Mouse (Mus musculus) kidney, adult 8-10 months (tissue): ENCODE results near the gene Myo1g.
"Not testable (repeated sequence)": the region's sequence is repeated elsewhere in the genome, so short reads cannot be mapped to it uniquely, and the experiment has no call there.

Experiments
- DNase-seq, 2 experiments: peaks; one replicate each; pipeline ENCODE4 v3.0.0; 2022

Gene Myo1g

DNA sequence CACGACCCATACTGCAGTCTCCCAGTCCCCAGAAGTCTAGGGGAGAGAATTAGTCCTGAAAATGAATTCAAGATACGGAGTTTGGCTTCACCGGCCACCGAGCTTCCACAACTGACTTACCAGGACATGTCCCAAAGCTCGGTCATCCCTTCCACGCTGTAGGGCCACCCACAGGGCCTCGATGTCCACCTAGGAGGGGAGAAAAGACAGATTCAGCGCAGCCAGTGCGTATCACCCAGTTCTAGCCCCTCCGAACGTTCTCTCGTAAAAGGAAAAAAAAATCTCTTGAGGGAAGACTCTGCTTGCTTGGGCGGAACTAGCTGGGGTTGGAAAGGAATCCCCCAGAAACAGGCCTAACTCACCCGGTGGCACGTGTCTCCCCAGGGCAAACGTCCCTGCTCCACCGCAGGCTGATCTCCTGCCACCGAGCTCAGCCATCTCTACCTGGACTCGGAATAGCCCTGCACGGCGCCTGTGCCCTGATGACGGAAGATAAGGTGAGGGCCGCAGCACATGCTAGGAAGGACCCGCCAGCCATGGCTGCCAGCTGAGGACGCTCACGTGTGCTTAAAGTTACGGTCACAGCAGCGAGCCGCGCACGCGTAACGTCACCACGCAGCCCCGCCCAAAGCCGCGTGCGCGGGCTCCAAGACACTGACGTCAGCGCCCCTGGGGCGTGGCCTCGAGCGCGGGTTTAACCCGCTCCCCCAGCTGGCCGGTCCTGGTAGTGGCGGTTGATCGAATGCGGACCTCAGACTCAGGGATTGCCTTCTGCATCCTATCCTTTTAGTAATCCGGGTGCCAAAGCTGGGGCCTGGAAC, 7.6 kb upstream of the Myo1g start:
- peak; percentile 96 to 99 for DNase-seq

DNA sequence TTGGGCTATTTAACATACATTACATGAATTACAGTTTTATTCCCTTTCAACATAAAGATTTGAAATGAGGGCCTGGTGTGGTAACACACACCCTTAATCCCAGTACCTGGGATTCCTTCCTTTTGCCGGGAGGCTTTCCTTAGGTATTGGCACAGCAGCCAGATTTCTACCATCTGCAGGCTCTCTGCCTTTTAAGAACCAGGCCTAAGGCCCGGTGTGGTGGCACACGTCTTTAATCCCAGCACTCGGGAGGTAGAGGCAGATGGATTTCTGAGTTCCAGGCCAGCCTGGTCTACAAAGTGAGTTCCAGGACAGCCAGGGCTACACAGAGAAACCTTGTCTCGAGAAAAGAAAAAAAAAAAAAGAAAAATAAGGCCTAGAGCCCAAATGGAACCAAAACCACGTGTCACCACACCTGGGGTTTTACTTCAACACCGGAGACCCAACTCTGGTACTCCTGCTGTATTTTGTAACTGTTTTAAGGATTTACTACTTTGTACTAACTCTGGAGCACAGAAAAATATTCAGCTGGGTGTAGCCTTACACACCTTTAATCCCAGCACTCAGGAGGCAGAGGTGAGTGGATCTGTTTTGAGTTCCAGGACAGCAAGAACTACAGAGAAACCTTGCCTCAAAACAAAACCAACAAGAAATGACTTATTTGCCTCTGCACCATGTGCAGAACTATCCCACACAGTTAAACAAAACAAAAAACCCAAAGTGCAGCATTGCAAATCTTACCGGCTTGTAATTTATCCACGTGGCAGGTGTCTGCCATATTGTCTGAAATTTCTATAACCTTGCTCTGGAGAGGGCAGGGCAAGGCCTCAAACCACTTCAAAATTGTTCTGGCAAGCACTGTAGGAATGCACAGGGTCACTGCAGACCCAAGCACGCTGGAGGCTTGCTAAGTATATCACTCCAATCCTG, 6.8 kb upstream of the Myo1g start:
- no peak for DNase-seq

DNA sequence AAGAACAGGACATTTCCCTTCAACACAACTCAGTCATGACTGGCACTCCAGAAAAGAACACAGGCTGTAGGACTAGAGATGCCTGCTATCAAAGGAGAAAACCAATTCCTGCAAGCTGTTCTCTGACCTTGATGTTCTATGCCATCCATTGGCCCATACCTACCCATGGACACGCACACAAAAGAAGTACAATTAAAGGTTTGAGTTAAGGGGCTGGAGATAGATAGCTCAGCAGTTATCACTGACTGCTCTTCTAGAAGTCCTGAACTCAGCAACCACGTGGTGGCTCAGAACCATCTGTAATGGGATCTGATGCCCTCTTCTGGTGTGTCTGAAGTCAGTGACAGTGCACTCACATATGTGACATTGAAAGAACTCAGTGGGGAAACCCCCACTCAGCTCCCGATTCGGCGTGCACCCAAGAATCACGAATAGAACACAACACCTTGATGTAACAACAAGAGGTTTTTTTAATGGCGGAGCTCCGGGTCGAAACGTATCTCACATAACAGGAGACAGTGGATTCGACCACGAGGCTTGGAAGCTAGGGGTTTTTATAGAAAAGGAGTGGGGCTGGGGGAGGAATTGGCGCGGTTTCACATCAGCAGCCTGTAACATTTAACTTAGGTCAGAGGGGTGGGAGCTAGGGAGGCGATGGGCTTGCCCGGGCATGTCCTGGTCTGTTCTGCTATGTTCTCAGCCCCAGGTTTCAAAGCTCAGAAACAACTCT, 5.9 kb upstream of the Myo1g start:
- not testable (repeated sequence) for DNase-seq

DNA sequence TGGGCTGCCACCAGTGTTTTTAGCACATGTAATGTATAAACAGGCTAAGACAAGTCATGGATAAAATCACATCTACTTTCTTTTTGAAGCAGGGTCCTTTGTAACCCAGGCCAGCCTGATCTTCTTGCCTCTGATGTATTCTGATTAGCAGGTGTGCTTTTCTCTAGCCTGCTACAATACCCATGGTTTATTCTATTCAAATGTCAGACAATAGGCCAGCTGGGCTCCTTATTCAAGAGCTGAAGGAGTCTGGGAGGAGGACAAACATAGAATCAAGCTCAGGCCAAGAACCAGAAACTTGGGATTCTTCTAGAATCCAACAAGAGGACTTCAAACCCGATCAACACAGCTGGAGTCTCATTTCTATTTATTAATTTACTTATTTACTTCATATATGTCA, 4.5 kb upstream of the Myo1g start:
- no peak for DNase-seq

DNA sequence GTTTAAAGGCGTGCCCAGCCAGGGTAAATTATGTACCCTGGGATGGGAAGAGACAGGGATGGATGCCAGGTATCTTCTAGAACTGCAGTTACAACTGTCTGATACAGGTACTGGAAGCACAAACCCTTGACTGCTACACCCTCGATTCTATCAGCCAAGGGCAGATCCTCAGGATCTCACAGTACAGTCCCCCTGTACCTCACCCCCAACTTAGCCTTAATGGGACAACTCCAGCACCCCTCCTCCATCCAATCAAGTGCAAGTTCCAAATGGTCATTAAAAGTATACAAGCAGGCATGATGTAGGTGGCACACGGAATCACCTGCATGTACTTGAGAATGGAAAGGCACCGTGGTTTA, 4.1 kb upstream of the Myo1g start:
- DNase-seq = no peak

DNA sequence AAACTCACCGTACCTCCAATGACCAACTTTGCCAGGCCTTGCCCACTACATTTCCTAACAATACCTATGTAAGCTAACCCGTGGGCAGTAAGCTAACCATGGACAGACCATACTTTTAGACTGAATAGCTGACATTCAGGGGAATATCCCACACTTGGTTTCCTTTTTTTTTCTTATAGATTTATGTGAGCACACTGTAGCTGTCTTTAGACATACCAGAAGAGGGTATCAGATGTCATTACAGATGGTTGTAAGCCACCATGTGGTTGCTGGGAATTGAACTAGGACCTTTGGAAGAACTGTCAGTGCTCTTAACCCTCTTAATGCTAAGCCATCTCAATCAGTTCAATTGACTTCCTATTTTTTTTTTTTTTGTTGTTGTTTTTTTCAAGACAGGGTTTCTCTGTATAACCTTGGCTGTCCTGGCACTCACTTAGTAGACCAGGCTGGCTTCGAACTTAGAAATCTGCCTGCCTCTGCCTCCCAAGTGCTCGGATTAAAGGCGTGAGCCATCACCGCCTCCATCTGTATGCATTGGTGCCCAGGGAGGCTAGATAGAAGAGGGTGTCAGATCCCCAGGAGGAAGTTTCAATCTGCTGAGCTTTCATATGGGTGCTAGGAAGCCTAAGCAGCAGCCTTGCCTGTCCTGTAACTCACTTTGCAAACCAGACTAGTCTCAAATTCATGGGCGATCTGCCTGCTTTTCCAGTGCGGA, 3.6 kb upstream of the Myo1g start:
- DNase-seq = no peak

DNA sequence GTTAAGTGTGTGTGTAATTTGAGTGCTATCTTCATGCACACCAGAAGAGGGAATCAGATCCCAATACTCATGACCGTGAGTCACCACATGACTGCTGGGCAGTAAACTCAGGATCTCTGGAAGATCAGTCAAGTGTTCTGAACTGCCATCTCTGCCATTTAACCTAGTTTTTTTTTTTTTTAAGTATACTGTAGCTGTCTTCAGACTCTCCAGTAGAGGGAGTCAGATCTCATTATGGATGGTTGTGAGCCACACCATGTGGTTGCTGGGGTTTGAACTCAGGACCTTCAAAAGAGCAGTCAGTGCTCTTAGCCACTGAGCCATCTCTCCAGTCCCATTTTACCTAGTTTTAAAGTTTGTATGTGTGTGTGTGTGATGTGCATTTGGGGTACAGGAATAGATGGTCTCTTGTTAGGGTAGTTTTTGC, 2.9 kb upstream of the Myo1g start:
- DNase-seq = no peak

DNA sequence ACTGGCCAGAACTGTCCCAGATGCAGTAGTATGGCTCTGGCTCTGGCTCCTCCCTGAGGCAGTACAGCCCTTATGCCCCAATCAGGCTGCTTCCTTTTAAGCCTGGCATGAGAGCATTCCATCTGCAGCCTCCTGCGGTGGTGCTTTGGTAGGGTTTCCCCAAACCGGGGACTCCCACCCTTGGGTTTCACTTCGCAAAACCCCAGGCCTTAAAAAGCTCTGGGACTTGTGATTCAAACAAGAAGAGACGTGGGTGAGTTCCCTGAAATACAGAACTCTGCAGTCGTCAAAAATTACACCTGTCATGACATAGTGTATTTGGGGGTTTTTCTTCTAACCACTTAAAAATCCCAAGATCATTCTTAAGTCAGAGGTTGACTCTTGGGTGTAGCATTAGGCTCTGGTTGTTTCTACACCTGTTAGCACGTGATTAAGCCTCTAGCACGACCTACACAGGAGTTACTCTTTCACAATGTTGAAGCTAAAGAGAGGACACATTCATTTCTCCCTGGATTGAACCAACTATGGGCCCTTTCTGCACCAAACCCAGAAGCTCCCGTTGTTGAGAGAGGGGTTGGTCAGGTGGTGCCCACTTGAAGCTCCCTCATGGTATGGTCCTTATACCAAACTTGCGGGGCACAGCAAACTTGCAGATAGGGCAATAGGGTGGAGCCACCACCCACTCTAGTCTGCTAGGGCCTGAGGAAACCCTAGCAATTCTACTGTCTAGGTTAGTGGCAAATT, 2.2 kb upstream of the Myo1g start:
- DNase-seq = no peak

DNA sequence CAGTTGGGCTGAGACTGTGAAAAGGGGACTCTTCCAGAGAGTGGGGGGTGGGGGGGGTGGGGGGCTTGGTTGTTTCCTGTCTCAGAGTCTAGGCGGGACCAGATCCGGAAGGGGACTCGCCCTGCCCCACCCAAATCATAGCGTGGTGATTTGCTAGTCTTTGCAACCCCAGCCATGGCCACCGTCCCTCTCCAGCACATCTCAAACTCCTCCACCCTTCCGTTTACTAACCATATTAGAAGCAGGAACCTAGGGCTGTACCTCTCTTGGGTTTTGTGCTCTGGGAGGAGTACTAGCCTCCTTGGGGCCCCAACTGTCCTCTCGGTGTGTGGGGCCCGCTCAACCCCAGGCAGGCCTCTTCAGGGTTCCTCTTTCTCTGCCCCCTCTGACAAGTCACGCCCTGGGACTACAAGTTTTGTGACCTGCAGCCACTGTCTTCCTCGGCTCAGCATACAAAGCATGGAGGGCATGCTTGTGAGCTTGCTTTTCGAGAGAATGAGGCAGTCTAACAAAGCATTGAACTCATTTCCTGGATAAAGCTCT, 1.2 kb downstream of the Myo1g start:
- DNase-seq = no peak

DNA sequence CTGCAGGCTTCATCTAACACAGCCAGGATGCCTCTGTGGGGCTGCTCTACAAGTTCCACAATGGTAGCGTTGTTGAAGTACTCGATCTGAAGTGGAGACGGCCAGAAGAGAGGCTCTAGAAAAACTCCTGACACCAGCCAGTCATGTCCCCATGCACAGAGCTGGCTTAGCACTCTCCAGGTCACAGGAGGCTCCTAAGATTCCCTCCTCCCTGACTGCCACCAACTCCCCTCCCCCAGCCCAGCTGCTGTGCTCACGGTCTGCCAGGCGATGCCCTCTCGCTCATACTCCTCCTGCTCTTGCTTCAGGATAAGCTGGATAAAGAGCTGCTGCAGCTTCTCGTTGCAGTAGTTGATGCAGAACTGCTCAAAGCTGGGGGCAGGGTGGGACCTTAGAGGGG, 5.9 kb downstream of the Myo1g start:
- DNase-seq = no peak

DNA sequence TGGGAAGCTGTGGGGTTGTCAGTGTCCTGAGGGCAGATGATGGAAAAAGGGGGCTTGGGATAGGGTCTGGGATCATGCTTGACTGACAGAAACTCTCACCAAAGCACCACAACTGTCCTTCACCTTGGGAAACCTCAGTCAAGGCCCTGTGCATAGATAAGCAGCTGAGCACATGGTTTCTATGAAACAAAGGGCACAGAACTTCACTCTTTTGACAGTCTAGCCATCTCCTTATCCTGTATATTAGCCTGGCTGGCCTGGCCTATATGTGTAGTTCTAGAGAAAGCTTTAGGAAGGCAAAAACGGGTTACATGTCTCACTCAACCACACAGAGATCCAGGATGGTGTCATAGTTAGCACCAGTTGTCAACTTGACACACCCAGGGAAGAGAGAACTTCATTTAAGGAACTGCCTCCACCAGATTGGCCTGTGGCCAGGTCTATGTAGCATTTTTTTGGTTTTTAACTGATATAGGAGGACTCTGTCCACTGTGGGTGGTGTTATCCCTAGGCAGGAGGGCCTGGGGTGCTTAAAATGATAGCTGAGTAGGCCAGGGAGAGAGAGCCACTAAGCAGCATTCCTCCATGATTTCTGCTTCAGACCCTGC, 12.4 kb downstream of the Myo1g start:
- DNase-seq = no peak

DNA sequence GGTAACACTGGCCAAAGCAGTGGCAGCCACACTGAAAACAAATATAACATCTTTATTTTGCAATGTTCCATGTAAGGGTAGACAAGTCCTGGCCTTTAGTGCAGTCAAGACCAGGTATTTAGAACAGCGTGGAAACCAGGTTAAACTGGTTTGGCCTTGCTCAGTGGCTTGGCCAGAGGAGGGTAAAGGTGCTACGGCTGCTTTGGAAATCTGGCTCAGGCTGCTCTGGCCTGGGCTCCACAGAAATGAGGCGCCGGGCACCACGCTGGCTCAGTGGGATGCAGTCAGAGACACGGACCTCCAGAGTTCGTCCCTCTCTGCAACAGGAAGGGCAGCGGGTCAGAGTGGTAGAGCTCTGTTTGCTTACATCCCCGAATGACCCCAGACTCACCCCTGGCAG, 14.2 kb downstream of the Myo1g start:
- peak in 1 of 2 experiments; percentile 24 for DNase-seq

DNA sequence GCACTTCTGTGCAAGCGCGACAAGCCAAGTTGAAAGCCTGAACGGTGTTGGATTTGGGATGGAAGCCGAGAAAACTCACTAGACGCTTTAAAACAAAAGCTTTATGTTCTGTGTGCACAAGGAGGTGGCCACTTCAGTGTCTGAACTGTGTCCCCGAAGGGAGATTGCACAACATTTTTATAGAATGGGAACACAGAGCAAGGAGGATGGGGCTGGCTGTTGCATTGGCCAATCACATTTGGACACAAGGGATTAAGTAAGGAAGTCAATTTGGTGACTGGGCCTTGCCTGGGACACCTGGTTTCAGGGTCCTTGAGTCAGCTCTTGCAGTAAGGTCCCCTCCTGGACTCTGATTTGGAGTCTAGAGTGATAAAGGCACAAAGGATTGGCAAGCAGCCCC, 16.1 kb downstream of the Myo1g start:
- DNase-seq = no peak

DNA sequence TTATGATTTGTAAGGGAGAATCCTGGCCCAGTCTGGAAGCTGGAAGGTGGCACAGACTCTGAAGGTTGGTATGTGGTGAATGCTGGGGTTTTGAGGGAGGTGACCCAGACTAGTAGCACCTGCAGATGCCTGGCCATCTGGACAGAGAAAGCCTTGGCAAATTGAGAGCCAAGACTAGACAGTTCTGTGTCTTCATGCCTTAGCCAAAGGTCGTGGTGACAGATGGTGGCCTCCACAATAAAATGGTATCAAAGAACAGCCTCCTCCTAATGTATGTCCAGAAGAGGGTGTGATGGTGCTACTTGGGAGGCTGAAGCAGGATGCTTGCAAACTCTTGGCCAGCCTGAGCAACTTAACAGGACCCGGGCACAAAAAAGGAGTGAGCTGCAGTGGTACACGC, 16.5 kb downstream of the Myo1g start:
- no peak for DNase-seq

DNA sequence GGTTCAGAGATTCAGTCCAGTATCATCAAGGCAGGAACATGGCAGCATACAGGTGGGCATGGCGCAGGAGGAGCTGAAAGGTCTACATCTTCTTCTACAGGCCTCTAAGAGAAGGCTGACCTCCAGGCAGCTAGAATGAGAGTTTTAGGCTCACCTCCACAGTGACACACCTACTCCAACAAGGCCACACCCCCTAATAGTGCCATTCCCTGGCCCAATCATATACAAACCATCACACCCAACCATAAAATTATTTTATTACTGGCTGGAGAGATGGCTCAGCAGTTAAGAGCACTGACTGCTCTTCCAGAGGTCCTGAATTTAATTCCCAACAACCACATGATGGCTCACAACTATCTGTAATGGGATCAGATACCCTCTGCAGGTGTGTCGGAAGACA, 18.3 kb downstream of the Myo1g start:
- DNase-seq = no peak

DNA sequence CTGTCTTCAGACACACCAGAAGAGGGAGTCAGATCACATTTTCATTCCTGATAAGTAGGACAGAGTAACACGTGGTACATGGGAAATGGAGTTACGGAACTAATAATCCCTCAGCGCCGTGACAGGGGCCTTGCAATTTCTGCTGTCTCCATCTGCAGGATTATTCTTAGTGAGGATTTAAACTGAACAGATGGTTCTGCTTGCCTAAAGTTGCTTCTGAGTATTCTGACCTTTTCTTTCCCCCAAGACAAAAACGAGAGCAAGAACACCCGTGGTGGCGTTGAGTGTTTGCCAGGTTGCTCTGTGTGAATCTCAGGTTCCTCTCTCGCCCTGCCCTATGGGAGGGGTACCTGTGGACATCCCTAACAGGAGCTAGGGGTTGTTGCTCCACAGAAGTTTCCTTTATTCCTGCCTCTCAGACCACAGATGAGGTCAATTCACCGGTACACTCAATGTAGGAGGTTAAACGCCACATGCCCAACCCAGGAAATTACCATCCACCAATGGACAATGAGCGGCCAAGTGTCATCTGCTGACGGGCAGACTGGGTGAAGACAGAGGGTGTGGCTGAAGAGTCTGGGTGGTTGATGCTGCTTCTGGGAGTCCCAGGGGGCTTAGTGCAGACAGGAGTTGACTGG, 23.3 kb downstream of the Myo1g start:
- DNase-seq = no peak

DNA sequence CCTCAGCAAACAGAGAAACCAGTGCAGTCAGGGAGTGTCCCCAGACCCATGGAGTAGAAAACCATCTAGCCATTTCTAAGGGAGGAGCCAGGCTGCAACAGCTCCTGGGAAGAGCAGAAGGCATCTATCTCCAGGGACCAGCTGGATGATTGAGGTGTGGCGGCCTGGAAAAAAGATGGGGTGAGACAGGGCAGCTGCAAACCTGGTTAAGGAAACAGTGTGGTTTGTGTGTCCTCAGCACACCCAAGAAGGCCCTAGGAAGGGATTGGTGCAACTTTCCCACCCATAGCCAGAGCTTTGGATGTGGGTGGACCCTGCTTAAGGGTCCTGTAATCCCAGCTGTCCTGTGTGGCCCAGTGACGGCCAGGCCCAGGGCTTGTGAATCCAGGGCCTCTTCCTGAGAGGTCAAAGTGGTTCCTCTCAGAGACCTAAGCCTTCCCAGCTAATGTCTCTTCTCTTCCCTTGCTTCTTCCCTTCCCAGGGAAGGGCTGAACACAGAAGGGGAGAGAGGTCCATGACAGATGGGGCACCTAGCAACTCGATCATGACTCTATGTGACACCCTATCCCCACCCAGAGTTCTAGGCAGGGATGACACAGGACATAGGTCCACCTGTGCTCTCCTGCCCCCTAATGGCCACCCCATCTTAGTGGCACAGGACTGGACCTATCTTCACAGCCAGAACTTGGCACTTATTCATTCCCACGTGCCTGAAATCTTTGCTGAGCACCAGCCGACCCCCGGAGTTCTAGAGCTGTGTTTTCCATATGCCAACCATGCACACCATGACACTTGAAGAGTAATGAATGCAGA, 30.9 kb downstream of the Myo1g start:
- DNase-seq = peak; percentile 45 to 61

DNA sequence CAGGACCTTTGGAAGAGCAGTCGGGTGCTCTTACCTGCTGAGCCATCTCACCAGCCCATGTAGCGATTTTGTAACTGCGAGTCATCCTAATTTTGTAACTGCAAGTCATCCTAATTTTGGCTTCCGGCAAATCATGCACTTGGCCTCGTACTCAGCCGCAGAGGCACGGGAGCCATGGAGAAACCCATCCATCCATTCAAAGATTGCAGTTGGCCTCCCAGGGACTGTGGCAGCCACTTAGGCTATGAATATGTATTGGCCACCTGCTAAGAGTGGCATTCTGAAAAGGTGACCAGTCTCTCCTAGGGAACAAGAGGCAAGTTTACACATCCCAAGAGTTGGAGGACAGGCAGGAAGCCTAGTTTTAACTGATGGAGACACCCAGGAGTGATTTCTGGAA, 31.5 kb downstream of the Myo1g start:
- peak; percentile 44 to 71 for DNase-seq

DNA sequence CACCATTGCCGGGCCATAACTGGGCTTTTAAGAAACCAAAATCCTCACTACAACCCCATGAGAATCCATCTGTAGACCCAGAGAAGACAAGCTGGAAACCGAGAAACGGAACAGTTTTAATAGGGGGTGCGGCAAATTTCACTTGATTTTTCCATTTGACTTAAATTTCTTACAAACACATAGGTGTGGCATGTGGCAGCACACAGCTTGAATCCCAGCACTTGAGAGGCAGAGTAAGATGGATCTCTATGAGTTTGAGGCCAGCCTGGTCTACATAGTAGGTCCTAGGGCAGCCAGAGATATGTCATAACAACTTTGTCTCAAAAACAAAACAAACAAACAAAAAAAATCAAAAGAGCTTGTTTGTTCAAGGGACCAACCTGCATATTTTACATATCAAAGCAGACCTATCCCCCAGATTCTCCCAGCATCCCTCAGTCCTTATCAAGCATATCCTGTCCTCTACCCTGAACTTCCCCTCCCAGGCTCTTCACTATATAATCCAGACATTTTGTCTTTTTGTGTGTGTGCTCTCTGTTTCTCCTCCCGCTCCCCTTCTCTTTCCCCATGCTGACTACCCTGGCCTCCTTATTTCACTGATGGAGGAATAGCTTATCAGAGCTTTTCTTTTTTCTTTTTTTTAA, 32.6 kb downstream of the Myo1g start:
- DNase-seq = no peak
